Mouse (Mus musculus): ENCODE measurements around the gene Glo1. TPM values are rescaled to one million over a fixed set of nuclear protein-coding genes. Genes with fewer than 3 reads are reported as not detected.

Glo1 gene
- polyA plus RNA-seq, 1 experiment from 2014 or later: 234 TPM

GRCm38 (mm10) chr17:30563484-30564075 lies 63.1 kb downstream of the Glo1 start:
- no peak overlapping the region for H3K9ac ChIP-seq
- H3K27me3 ChIP-seq: no peaks in the 10 kb centered on the region
- peaks cover 10% of the 10 kb centered on the region for H3K4me1 ChIP-seq (replicated peaks)
- 61% methylated on average over 6 of the region's 6 CpGs for WGBS (ENCODE audit: insufficient replicate concordance)
- no peak overlapping the region for H3K27ac ChIP-seq (replicated peaks)
- no peak overlapping the region for H3K4me3 ChIP-seq (replicated peaks)
- no peaks in the 10 kb centered on the region for H3K36me3 ChIP-seq (replicated peaks)
- H3K4me2 ChIP-seq: no peak overlapping the region
- no peak for ATAC-seq (ENCODE audit: insufficient read depth)
- no peaks in the 10 kb centered on the region for H3K9me3 ChIP-seq (replicated peaks)

GRCm38 (mm10) chr17:30562770-30563169 lies 63.9 kb downstream of the Glo1 start:
- Histone ChIP-seq H3K36me3 (replicated peaks) (no peaks in the 10 kb centered on the region), H3K4me2 (no peak overlapping the region), H3K9ac (no peak overlapping the region), H3K27me3 (no peaks in the 10 kb centered on the region), H3K9me3 (replicated peaks) (no peaks in the 10 kb centered on the region), H3K4me3 (replicated peaks) (no peak overlapping the region), H3K4me1 (replicated peaks) (peaks cover 5% of the 10 kb centered on the region; the same call in 1 of the 2 replicates), H3K27ac (replicated peaks) (no peak overlapping the region)
- 62% methylated on average over 2 of the region's 2 CpGs for WGBS (ENCODE audit: insufficient replicate concordance)
- no peak for ATAC-seq (ENCODE audit: insufficient read depth)

- H3K9me3 ChIP-seq (replicated peaks): no peaks in the 10 kb centered on the region
- 19% methylated on average over 3 of the region's 3 CpGs for WGBS (ENCODE audit: insufficient replicate concordance)
- H3K4me2 ChIP-seq: no peak overlapping the region
- no peaks in the 10 kb centered on the region for H3K4me1 ChIP-seq (replicated peaks)
- H3K27ac ChIP-seq (replicated peaks): no peak overlapping the region
- no peaks in the 10 kb centered on the region for H3K27me3 ChIP-seq
- H3K9ac ChIP-seq: no peak overlapping the region
- no peak for ATAC-seq (ENCODE audit: insufficient read depth)
- no peaks in the 10 kb centered on the region for H3K36me3 ChIP-seq (replicated peaks)
- H3K4me3 ChIP-seq (replicated peaks): no peak overlapping the region
Measured at GRCm38 (mm10) chr17:30559536-30559935, 67.1 kb downstream of the Glo1 start.

GRCm38 (mm10) chr17:30558623-30559022 lies 68.0 kb downstream of the Glo1 start:
- Histone ChIP-seq H3K9ac (no peak overlapping the region), H3K4me1 (replicated peaks) (no peaks in the 10 kb centered on the region), H3K36me3 (replicated peaks) (no peaks in the 10 kb centered on the region), H3K27me3 (no peaks in the 10 kb centered on the region), H3K27ac (replicated peaks) (no peak overlapping the region), H3K4me2 (no peak overlapping the region), H3K9me3 (replicated peaks) (no peaks in the 10 kb centered on the region), H3K4me3 (replicated peaks) (no peak overlapping the region)
- no peak for ATAC-seq (ENCODE audit: insufficient read depth)
- 51% methylated on average over 2 of the region's 2 CpGs for WGBS (ENCODE audit: insufficient replicate concordance)

GRCm38 (mm10) chr17:30556512-30556911 lies 70.2 kb downstream of the Glo1 start:
- H3K9ac ChIP-seq: no peak overlapping the region
- no peaks in the 10 kb centered on the region for H3K9me3 ChIP-seq (replicated peaks)
- H3K4me3 ChIP-seq (replicated peaks): no peak overlapping the region
- H3K4me2 ChIP-seq: no peak overlapping the region
- H3K27ac ChIP-seq (replicated peaks): no peak overlapping the region
- H3K27me3 ChIP-seq: no peaks in the 10 kb centered on the region
- ATAC-seq (ENCODE audit: insufficient read depth): no peak
- 60% methylated on average over 3 of the region's 3 CpGs for WGBS (ENCODE audit: insufficient replicate concordance)
- H3K4me1 ChIP-seq (replicated peaks): no peaks in the 10 kb centered on the region
- H3K36me3 ChIP-seq (replicated peaks): no peaks in the 10 kb centered on the region

- Histone ChIP-seq H3K9ac (no peak overlapping the region), H3K4me3 (replicated peaks) (no peak overlapping the region), H3K4me2 (no peak overlapping the region), H3K9me3 (replicated peaks) (no peaks in the 10 kb centered on the region), H3K4me1 (replicated peaks) (peaks cover 18% of the 10 kb centered on the region; the same call in 1 of the 2 replicates), H3K27ac (replicated peaks) (no peak overlapping the region), H3K36me3 (replicated peaks) (no peaks in the 10 kb centered on the region), H3K27me3 (no peaks in the 10 kb centered on the region)
- 72% methylated on average over 4 of the region's 4 CpGs for WGBS (ENCODE audit: insufficient replicate concordance)
- ATAC-seq (ENCODE audit: insufficient read depth): no peak
Measured at GRCm38 (mm10) chr17:30553027-30553937, 73.4 kb downstream of the Glo1 start.

- Histone ChIP-seq H3K9me3 (replicated peaks) (no peaks in the 10 kb centered on the region), H3K4me2 (no peak overlapping the region), H3K9ac (no peak overlapping the region), H3K4me1 (replicated peaks) (peaks cover 18% of the 10 kb centered on the region; the same call in 1 of the 2 replicates), H3K27ac (replicated peaks) (no peak overlapping the region), H3K4me3 (replicated peaks) (no peak overlapping the region), H3K36me3 (replicated peaks) (no peaks in the 10 kb centered on the region), H3K27me3 (no peaks in the 10 kb centered on the region)
- 60% methylated on average over 1 of the region's 1 CpGs for WGBS (ENCODE audit: insufficient replicate concordance)
- no peak for ATAC-seq (ENCODE audit: insufficient read depth)
Measured at GRCm38 (mm10) chr17:30550774-30551107, 75.9 kb downstream of the Glo1 start.

GRCm38 (mm10) chr17:30549899-30550773 lies 76.5 kb downstream of the Glo1 start:
- 51% methylated on average over 9 of the region's 9 CpGs for WGBS (ENCODE audit: insufficient replicate concordance)
- Histone ChIP-seq H3K4me1 (replicated peaks) (peaks cover 18% of the 10 kb centered on the region; the same call in 1 of the 2 replicates), H3K27me3 (no peaks in the 10 kb centered on the region), H3K4me2 (no peak overlapping the region), H3K9ac (no peak overlapping the region), H3K4me3 (replicated peaks) (no peak overlapping the region), H3K27ac (replicated peaks) (no peak overlapping the region), H3K36me3 (replicated peaks) (no peaks in the 10 kb centered on the region), H3K9me3 (replicated peaks) (no peaks in the 10 kb centered on the region)
- ATAC-seq (ENCODE audit: insufficient read depth): no peak

- Histone ChIP-seq H3K36me3 (replicated peaks) (no peaks in the 10 kb centered on the region), H3K4me1 (replicated peaks) (no peaks in the 10 kb centered on the region), H3K9ac (no peak overlapping the region), H3K27me3 (no peaks in the 10 kb centered on the region), H3K9me3 (replicated peaks) (no peaks in the 10 kb centered on the region), H3K4me3 (replicated peaks) (no peak overlapping the region), H3K27ac (replicated peaks) (no peak overlapping the region), H3K4me2 (no peak overlapping the region)
- 48% methylated on average over 8 of the region's 8 CpGs for WGBS (ENCODE audit: insufficient replicate concordance)
- no peak for ATAC-seq (ENCODE audit: insufficient read depth)
Measured at GRCm38 (mm10) chr17:30539098-30539497, 87.6 kb downstream of the Glo1 start.

GRCm38 (mm10) chr17:30536651-30537050 lies 90.0 kb downstream of the Glo1 start:
- ATAC-seq (ENCODE audit: insufficient read depth): no peak
- Histone ChIP-seq H3K4me2 (no peak overlapping the region), H3K9ac (no peak overlapping the region), H3K4me3 (replicated peaks) (no peak overlapping the region), H3K9me3 (replicated peaks) (no peaks in the 10 kb centered on the region), H3K27me3 (no peaks in the 10 kb centered on the region), H3K27ac (replicated peaks) (no peak overlapping the region), H3K4me1 (replicated peaks) (no peaks in the 10 kb centered on the region), H3K36me3 (replicated peaks) (no peaks in the 10 kb centered on the region)
- WGBS (ENCODE audit: insufficient replicate concordance): 69% methylated on average over 5 of the region's 5 CpGs

Data from liver, embryonic 15.5 days (tissue).